Mouse (Mus musculus): ENCODE measurements around the gene Apba3.

Gene Apba3

GRCm38 (mm10) chr10:81290698-81291460, 24.1 kb downstream of the Apba3 start:
- peak; percentile 61 for DNase-seq (ENCODE audit: low read depth, low spot score)

DNA sequence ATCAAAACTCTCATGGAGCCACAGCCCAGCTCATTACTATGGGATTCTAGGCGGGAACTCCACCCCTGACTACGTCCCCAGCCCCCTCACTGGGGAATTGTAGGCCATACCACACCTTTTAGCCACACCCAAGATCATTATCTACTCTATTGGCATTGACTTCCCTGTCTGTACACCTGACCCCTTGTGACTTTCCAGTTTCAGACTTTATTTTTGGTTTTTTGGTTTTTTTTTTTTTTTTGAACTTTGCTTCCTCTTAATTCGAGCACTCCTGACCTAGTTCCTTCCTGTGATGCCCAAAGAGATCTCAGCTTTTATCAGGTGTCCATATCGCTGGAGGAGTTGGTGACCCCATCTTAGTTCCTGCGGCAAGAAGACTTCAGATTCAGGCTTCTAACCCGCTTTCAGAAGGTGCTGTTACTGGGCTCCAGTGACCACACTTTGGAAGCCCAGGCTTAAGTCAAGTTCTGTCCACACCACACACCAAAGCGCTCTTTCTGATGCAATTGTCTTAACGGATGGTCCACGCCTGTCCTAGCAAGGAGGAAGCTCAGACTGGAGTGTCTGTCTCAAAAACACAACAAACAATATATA, 24.8 kb downstream of the Apba3 start, which contains the start of gene Tjp3:
TSS of gene Tjp3 (minus strand) at position 71 of the 594 bp plus-strand sequence.
- peak; percentile 50 for DNase-seq (ENCODE audit: low read depth, low spot score)

- DNase-seq (ENCODE audit: low read depth, low spot score) = peak; percentile 100
Measured at GRCm38 (mm10) chr10:81292554-81293333, 26.0 kb downstream of the Apba3 start, which contains the start of gene Pip5k1c. Pip5k1c (plus strand) TSS chr10:81292963.

GRCm38 (mm10) chr10:81293334-81294030, 26.7 kb downstream of the Apba3 start:
- DNase-seq (ENCODE audit: low read depth, low spot score) = no peak

DNA sequence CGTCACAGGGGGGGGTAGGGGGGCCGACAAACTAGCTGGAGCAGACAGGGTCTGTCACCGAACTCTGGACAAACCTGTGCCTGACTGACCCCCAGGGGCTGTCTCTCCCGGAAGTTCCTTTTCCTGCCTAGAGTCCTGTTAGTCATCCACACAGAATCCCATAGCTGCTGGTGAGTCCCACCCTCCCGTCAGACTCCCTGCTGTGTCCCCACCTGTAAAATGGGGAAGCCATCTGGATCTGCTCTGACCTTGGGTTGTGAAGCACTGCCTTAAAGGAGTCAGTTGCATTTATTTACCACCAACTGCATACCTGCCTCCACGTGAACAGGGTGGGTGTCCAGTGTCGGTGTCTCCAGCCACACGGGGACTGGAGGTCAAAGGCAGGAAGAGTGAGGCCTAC, 27.7 kb downstream of the Apba3 start:
- DNase-seq (ENCODE audit: low read depth, low spot score) = peak; percentile 53

- DNase-seq (ENCODE audit: low read depth, low spot score) = no peak
Measured at GRCm38 (mm10) chr10:81295185-81295584, 28.4 kb downstream of the Apba3 start.

- DNase-seq (ENCODE audit: low read depth, low spot score) = no peak
Measured at GRCm38 (mm10) chr10:81297246-81297645, 30.5 kb downstream of the Apba3 start.

- DNase-seq (ENCODE audit: low read depth, low spot score) = no peak
Measured at GRCm38 (mm10) chr10:81297845-81298244, 31.1 kb downstream of the Apba3 start.

- DNase-seq (ENCODE audit: low read depth, low spot score) = no peak
Measured at GRCm38 (mm10) chr10:81298369-81299100, 31.8 kb downstream of the Apba3 start.

- no peak for DNase-seq (ENCODE audit: low read depth, low spot score)
Measured at GRCm38 (mm10) chr10:81299585-81300351, 33.0 kb downstream of the Apba3 start.

DNA sequence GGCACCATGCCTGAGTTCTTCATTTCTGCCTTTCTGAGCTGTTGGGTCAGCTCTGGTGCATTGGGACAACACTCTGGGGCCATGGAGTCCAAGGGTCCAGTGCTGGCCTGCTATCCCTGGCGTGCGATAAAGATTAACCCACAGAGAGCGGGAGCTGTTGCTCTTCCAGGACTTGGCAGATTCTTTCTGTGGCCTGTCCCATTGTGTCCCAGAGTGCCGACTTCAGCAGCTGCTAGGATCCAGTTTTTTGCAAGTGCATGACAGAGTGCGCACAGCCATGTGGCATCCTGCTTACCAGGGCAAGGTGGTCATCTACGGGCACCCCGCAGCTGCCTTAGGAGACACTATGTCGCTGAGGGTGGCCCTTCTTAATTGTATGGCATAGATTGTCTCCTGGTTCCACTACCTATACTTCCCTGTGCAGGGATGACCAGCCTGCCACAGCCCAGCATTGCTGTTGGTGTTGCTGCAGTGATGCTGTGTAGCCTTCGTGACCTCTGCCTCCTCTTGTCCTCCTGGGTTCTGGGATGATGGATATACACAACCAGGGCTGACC, 33.7 kb downstream of the Apba3 start:
- DNase-seq (ENCODE audit: low read depth, low spot score) = no peak

DNA sequence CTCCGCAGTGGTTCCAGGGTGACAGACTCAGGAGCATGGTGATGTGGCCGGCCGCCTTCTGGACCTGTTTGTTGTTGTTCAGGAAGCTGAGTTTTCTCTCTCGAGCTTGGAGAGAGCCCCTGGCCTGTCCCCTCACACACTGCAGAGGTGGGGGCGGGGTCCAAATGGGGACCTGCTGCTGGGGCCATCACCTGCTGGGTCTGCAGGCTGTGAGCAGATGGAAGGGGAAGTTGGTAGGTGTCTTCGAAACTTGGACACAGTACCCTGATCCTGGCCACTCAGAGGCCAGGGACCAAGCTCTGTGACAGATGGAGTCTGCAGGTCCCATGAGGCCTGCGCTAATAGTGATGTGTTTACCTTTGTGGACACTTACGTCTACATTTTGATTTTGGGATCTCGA, 34.6 kb downstream of the Apba3 start:
- no peak for DNase-seq (ENCODE audit: low read depth, low spot score)

GRCm38 (mm10) chr10:81302288-81302687, 35.5 kb downstream of the Apba3 start:
- no peak for DNase-seq (ENCODE audit: low read depth, low spot score)

GRCm38 (mm10) chr10:81302781-81303218, 36.0 kb downstream of the Apba3 start:
- no peak for DNase-seq (ENCODE audit: low read depth, low spot score)

DNA sequence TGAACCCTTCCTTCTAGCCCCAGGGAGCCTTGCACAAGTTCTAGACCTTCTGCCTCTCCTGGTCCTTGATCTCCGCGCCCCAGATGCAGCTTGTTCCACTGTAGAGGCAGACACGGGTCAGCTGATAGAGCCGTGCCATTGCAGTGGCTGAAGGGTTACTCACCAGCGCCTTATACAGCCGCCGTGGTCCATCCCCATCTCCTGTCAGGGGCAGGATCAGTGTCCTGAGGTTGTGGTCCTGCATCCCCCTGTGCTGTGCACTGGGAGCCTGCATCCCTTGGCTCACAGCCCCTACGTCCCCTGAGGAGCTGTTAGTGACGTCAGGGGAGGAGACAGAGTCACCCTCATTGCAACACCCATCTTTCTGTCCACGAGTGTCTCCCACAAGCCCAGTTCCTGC, 36.5 kb downstream of the Apba3 start:
- no peak for DNase-seq (ENCODE audit: low read depth, low spot score)

DNA sequence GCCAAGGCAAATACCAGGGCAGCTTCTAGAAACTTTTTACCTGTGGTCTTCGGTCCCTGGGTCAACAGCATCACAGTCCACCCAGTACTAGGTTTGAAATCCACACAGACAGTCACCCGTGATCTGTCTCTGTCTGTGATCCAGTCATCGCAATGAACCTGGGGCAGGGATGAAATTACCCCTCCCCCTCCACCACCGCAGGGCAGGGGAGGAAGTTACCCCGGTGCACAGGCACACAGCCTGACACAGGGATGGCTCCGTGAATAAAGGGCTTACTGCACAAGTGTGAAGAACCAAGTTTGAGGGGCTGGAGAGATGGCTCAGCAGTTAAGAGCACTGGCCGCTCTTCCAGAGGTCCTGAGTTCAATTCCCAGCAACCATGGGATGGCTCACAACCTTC, 37.0 kb downstream of the Apba3 start:
- no peak for DNase-seq (ENCODE audit: low read depth, low spot score)

GRCm38 (mm10) chr10:81304597-81305238, 38.0 kb downstream of the Apba3 start:
- peak; percentile 69 for DNase-seq (ENCODE audit: low read depth, low spot score)

GRCm38 (mm10) chr10:81305663-81306062, 38.9 kb downstream of the Apba3 start:
- no peak for DNase-seq (ENCODE audit: low read depth, low spot score)

GRCm38 (mm10) chr10:81306173-81306668, 39.5 kb downstream of the Apba3 start:
- DNase-seq (ENCODE audit: low read depth, low spot score) = no peak

Data from ES-CJ7 (cell line).